Mouse (Mus musculus) lung, adult 2 months (tissue): ENCODE measurements around the gene Lrcol1. TPM values are rescaled to one million over a fixed set of nuclear protein-coding genes. Genes with fewer than 3 reads are reported as not detected.

ENCODE experiments used
- DNase-seq: peaks from one replicate; pipeline ENCODE4 v3.0.0; 2022
- H3K4me1 ChIP-seq: fragments of 200-500 bp; 2 replicates; pipeline ENCODE4 v1.6.1; 2011; ENCODE audit warnings: low read length; ENCODE audit not compliant: control insufficient read depth, insufficient read depth
- H3K4me3 ChIP-seq: fragments of 200-500 bp; replicated peaks from 2 replicates; pipeline ENCODE3; 2011; ENCODE audit warnings: low read depth, mild to moderate bottlenecking, control low read depth, low read length; ENCODE audit errors: extremely low read depth
- CTCF ChIP-seq: fragments of 200-500 bp; IDR thresholded peaks from 2 replicates; pipeline ENCODE4 v1.5.1; 2011; ENCODE audit warnings: mild to moderate bottlenecking, low read length, control low read depth; ENCODE audit not compliant: insufficient read depth
- POLR2A ChIP-seq: fragments of 200-500 bp; IDR thresholded peaks from 2 replicates; pipeline ENCODE4 v1.6.1; 2011; ENCODE audit warnings: low read depth, mild to moderate bottlenecking, control low read depth, low read length, borderline replicate concordance; ENCODE audit errors: extremely low read depth
- WGBS: fragments of 180-500 bp; shearing (Covaris S2); methylation state at CpG from one replicate; pipeline ENCODE4 v1.1.7; 2018; 5-methylcytosine and 5-hydroxymethylcytosine counted together
- polyA plus RNA-seq: library from polyadenylated mRNA; depleted of rRNA; stranded (reverse); fragments of >200 nt; gene quantifications from 2 replicates; pipeline ENCODE4 v1.2.3, GENCODE M21; 2012; rRNA removed

Lrcol1 gene
- polyA plus RNA-seq, 1 experiment = 0.51 TPM

DNA sequence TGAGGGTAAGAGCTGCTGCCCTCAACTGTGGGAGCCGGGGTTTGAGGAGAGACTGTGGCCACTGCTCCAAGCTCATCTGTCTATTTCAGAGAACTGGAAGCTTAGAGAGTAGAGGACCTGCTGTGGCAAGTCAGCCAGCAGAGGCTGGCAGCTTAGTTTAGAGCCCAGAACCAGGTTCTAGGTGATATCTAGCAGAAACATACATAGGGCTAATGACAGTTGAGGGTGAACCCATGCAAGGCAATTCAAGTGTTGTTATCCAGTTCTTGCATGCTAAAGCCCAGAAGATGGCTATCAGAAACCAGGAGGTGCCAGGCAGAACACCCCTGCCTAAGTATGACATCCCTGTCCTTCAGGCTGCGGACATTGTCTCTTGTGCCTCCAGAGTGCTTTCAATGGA lies 58.0 kb downstream of the Lrcol1 start:
- no peaks in the 10 kb centered on the region for H3K4me1 ChIP-seq
- no peak overlapping the region for H3K4me3 ChIP-seq
- DNase-seq = no peak
- TF ChIP-seq POLR2A (no peak), CTCF (no peak)
- 91% methylated on average over 2 of the region's 2 CpGs for WGBS

DNA sequence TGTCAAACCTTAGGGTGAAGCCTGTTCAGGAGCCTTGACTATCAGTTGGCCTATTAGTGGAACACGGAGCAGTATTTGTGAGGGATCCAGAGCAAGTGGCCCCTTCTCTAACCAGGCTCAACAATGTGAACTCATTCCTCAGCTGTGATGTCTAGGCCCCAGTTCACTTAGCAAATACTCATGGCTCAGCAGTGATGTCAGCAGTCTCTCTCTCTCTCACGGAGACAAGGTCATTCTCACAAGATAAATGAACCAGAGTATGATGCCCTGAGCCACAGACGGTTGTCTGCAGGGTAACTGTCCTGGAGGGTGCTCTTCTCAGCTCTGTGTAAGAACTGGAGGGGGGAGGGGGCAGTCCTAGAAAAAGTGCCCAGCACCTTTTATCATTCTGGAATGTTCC lies 59.4 kb downstream of the Lrcol1 start:
- 41% methylated on average over 3 of the region's 3 CpGs for WGBS

More for the DNA sequence above, 59.4 kb downstream of the Lrcol1 start:
- Histone ChIP-seq H3K4me3 (no peak overlapping the region), H3K4me1 (no peaks in the 10 kb centered on the region)
- no peak for DNase-seq
- TF ChIP-seq POLR2A = no peak
- TF ChIP-seq CTCF = no peak

Other genes with a start within 250 kb of the Lrcol1 start
- 4.1 and 8.1 TPM in 2 replicates for gene Plcxd1, start 244.8 kb upstream of the Lrcol1 start, polyA plus RNA-seq
- gene Gtpbp6, start 236.5 kb upstream of the Lrcol1 start, polyA plus RNA-seq = 114 and 137 TPM in 2 replicates
- 0.48 and 0.56 TPM in 2 replicates for gene Zfp605, start 234.6 kb upstream of the Lrcol1 start, polyA plus RNA-seq
- gene Chfr, start 208.9 kb upstream of the Lrcol1 start, polyA plus RNA-seq = 46.3 and 48.0 TPM in 2 replicates
- gene Golga3, start 168.0 kb upstream of the Lrcol1 start, polyA plus RNA-seq = 8.6 and 11.1 TPM in 2 replicates
- gene Ankle2, start 113.7 kb upstream of the Lrcol1 start, polyA plus RNA-seq = 9.0 and 10.2 TPM in 2 replicates
- gene Pgam5, start 74.8 kb upstream of the Lrcol1 start, polyA plus RNA-seq = 13.7 and 14.2 TPM in 2 replicates
- 10.5 and 11.5 TPM in 2 replicates for gene Pxmp2, start 58.5 kb upstream of the Lrcol1 start, polyA plus RNA-seq
- gene Pole, start 58.4 kb upstream of the Lrcol1 start, polyA plus RNA-seq = 1.0 and 1.7 TPM in 2 replicates
- gene P2rx2, start 1.5 kb upstream of the Lrcol1 start, polyA plus RNA-seq = 1.2 TPM in 2 replicates
- gene Fbrsl1, start 103.8 kb downstream of the Lrcol1 start, polyA plus RNA-seq = 64.9 and 107 TPM in 2 replicates
- gene Galnt9, start 199.6 kb downstream of the Lrcol1 start, polyA plus RNA-seq = 0.60 and 0.81 TPM in 2 replicates